Mouse (Mus musculus): Measurements from ENCODE around the gene Cdc123.

The Cdc123 gene

GRCm38 (mm10) chr2:5844873-5845631 is at the start of gene Cdc123, which contains the start of gene Nudt5:
Cdc123 (minus strand) TSS chr2:5845164.
Nudt5 (plus strand) TSS chr2:5845019.
- peak; percentile 70 to 78 for DNase-seq

GRCm38 (mm10) chr2:5894296-5894695 is 49.3 kb upstream of the Cdc123 start:
- DNase-seq, result no peak

GRCm38 (mm10) chr2:5889412-5889811 is 44.4 kb upstream of the Cdc123 start:
- DNase-seq, result no peak

GRCm38 (mm10) chr2:5888865-5889264 is 43.9 kb upstream of the Cdc123 start:
- DNase-seq, result no peak

GRCm38 (mm10) chr2:5877446-5877845 is 32.5 kb upstream of the Cdc123 start:
- DNase-seq, result no peak

DNA sequence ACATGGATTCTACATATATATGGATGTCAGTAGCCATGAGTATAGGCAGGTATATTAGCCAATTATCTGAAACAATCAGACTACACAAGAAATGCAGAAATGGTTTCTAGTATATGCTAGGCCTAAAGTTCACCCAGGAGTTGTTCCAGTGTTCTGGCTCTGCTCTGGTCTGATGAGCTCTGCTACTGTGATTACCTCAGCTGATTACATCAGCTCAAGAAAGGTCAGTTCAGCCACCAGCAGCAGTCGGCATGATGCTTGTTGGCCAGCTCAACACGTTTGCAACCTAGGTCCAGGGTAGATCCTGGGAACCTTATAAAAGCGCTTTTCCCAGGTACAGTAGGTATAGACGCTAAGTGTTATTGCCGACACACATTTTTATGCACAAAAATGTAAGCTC is 24.8 kb upstream of the Cdc123 start:
- DNase-seq, result no peak

GRCm38 (mm10) chr2:5867681-5868080 is 22.7 kb upstream of the Cdc123 start:
- DNase-seq, result no peak

DNA sequence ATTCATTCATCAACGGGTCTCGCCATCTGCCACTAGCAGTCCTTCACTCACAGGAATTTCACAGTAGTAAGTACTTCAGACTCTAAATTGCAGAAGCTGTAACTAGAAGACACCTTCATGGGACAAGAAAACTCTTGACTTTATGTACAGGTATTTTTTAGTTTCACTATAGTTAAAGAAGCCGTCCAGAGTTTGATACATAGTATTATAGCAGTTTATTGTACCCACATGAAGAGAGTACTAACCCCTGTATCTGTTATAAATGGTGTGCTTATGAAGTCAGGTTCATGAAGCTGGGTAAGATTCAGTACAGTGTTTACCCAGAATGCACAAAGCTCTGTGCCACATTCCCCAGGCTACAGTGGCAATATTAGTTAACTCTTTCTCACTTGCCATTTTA is 17.9 kb upstream of the Cdc123 start, which contains the start of gene Gm13199:
Gm13199 (minus strand) TSS at position 101 of the 400 bp plus-strand sequence.
- DNase-seq, result no peak

GRCm38 (mm10) chr2:5851866-5852265 is 6.9 kb upstream of the Cdc123 start:
- no peak for DNase-seq

DNA sequence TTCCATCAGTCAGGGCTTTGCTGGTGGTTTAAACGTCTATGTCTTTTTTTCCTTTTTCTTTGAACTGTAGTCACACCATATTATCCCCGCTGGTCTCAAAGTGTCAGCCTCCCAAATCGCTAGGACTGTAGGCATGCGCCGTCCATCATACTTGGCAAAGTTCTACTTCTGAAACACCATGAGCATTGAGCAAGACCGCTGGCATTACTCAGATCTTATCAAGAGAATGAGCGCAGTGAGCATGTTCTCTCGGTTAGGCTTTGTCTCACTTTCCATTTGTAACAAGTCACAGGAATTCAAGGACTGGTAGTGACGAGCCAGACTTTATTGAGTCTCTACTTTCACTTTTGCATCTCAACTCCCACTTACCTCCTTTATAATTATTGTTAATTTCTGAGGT is 6.2 kb upstream of the Cdc123 start:
- no peak for DNase-seq

- no peak for DNase-seq
Observed at GRCm38 (mm10) chr2:5845826-5846225, 862 bp upstream of the Cdc123 start.

- DNase-seq, result no peak
Observed at GRCm38 (mm10) chr2:5844181-5844872, 637 bp downstream of the Cdc123 start.

DNA sequence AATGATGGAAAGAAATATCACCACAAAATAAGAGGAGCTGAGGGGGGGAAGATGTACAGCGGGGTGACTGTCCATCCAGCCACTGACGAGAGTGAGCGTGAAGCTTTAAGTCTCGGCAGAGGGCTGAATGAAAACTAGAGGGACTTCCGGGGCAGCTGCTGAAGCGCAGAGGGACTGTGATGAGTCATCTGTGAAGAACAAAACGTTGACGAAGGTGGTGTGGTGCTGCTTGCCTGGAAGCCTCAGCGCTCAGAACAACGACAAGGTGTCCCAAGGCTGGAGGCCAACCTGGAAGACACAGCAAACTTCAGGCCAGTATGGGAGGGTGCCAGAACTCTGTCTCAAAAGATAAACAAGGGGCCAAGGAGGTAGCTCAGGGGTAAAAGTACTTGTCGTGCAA is 4.1 kb downstream of the Cdc123 start:
- no peak for DNase-seq

DNA sequence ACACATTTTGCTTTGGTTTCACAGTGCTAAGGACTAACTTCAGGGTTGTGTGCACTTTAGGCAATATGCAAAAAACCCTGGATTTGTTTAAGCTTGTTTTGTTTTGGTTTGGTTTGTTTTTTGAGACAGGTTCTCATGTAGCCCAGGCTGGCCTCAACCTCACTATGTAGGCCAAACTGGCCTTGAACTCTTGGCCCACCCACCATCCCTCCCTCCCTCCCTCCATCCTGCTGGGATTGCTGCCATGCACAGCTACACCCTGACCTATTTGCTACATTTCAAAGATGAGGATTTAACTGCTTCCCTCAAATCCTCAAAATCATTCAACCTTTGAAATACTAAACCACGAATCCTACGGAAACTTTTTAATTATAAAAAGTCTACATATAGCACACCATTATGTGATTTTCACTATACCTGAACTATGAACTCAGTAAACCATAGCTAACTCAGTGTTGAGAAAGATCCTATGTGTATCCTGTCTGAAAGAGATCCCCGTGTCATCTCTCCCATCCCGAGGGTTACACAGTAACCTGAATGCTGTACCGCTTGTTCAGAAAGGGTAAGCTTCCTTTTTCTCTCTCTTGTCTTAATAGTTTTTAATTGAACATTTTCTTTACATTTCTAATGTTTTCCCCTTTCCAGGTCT is 19.6 kb downstream of the Cdc123 start:
- DNase-seq, result no peak

DNA sequence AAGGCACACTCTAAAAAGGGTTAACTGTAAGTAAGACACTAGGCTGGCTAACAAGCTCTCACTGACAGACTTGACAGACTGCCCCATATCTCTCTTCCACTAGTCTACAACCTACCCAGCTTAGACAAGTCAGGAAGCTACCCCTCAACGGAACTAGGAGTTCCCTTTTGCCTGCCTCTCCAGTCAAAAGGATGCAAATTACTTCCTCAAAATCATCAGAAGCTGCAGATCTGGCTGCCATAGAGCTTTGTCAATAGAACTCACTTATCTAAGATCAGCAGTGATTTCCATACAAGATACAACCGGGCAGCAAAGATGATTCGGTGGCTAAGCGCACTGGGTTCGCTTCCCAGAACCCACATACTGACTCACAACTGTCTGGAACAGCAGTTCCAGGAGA is 20.3 kb downstream of the Cdc123 start:
- DNase-seq, result no peak

DNA sequence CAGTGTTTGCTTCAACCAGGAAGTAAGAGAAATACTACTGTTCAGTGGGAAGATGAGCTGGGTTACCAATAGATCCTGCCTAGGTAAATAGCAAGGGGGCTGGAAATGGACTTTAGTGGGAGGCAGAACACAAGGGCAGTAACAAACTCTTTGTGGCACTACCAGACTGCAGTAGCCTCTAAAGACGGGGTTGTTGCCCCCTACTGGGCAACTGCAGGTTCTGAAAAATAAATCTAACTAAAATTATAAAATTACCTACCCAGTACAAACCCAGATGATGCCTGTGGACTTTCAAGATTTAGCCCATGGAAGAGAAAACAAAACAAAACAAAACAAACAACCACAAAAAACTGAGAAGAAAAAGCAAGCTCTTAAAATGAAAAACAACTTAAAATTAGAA is 20.8 kb downstream of the Cdc123 start:
- no peak for DNase-seq

GRCm38 (mm10) chr2:5822449-5822848 is 22.5 kb downstream of the Cdc123 start:
- no peak for DNase-seq

GRCm38 (mm10) chr2:5821264-5821663 is 23.7 kb downstream of the Cdc123 start:
- no peak for DNase-seq

GRCm38 (mm10) chr2:5811235-5811782 is 33.7 kb downstream of the Cdc123 start:
- no peak for DNase-seq

DNA sequence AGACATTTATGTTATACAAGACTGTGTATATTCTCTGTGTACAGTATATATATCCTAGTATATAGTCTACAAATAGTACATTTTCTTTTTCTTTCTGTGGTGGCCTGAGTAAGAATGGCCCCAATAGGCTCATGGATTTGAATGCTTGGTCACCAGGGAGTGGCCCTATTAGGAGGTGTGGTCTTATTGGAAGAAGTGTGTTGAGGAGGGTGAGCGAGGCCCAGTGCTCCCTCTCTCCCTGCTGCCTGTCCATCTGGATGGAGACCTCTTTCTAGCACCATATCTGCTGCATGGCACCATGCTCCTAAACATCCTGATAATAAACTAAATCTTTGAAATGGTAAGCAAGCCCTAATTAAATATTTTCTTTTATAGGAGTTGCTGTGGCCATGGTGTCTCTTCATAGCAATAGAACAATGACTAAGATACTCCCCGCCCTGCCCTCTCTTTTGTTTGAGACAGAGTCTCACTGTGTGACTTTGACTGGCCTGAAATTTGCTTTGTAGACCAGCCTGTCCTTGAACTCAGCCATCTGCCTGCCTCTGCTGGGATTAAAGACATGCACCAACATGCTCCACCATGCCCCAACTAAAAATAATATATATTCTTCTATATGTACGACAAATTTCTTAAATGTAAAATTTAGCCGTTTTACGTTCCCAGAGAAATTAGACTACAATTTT is 34.8 kb downstream of the Cdc123 start:
- DNase-seq, result no peak

- peak in 1 of 2 experiments; percentile 40 for DNase-seq
Observed at GRCm38 (mm10) chr2:5806201-5806600, 38.8 kb downstream of the Cdc123 start.

DNA sequence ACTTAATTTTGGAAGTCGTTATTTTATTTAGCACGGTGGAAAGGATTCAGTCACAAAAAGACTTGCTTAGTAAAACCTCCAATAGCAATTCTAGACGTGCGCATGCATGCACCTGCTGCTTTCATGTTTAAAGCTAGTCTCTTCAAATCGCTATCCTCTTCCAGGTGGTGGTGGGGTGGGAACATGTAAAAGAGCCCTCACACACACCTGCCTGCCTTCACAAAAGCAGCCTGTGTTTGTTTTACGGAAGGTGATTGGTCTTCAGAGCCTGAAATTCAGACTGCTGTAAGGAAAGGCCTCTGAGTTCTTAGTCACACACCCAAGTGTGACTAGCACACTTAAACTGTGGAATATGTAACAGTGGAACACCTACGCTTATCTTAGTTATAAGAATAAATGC is 39.7 kb downstream of the Cdc123 start:
- DNase-seq, result no peak

Data from spleen, adult 18-20 months (tissue).